Mouse (Mus musculus) spleen, embryonic (tissue): ENCODE measurements around the gene Oosp2.

Source experiments
- CTCF ChIA-PET: fragments of 350-600 bp; sonication (Branson Sonifier 250); formaldehyde crosslinking; loops from one replicate; lab custom pipeline; 2022; lab: Charles Lee

Oosp2 gene

GRCm38 (mm10) chr19:11660459-11660858 lies at the start of gene Oosp2:
Gene Oosp2 (minus strand): TSS chr19:11660559.
- CTCF ChIA-PET = no interaction called here

- CTCF ChIA-PET = interaction anchor here (0.6 kb wide), 1 partner anchor 292 kb away, joined by 4 read pairs; no protein-coding TSS in a partner anchor
Observed at GRCm38 (mm10) chr19:11698342-11698741, 38.0 kb upstream of the Oosp2 start.

DNA sequence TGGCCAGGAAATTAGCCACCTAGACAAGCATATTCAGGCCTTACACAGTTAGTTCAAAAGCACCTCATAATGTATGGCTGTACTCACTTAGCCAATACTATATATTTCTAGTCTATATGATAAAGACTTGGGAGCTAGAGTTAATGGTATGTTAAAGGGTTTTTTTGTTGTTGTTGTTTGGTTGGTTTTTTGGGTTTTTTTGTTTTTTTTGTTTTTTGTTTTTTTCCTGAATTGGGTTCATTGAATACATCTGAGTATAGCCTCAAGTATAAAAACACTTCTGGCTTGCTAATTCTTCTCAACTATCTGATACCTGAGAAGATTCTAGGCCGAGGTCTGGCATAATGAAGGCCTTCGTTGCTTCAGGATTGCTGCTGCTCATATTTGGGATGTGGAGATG lies 36.4 kb upstream of the Oosp2 start, which contains the start of gene Oosp3:
Oosp3 (plus strand) TSS at position 301 of the 400 bp plus-strand sequence.
- CTCF ChIA-PET = no interaction called here

- CTCF ChIA-PET = no interaction called here
Observed at GRCm38 (mm10) chr19:11691454-11691853, 31.1 kb upstream of the Oosp2 start.

DNA sequence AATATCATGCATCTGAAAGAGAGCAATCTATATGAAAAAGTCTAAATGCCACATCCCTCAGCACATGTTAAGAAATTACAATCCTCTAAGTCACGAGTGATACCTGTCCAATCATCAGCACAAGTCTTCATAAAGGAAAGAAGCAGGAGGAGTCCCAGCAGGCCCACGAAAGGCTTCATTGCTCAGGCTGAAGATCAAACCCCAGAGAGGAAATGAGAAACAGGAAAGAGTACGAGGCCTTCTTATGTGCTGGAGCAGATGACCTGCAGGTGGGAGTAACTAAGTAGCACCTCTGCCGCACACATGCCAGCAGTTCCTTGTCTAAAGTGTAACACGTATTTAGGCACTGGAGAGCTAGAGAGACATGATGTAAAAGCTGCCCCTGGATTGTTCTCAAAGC lies 30.5 kb upstream of the Oosp2 start, which contains the start of gene Oosp1:
Oosp1 (minus strand) TSS at position 312 of the 400 bp plus-strand sequence.
- CTCF ChIA-PET = no interaction called here

DNA sequence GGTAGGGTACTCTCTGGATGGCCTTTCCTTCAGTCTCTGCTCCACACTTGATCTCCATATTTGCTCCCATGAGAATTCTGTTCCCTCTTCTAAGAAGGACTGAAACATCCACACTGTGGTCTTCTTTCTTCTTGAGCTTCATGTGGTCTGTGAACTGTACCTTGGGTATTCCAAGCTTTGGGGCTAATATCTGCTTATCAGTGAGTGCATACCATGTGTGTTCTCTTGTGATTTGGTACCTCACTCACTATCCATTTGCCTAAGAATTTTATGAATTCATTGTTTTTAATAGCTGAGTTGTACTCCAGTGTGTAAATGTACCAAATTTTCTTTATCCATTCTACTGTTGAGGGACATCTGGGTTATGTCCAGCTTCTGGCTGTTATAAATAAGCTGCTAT lies 1.2 kb upstream of the Oosp2 start:
- CTCF ChIA-PET = no interaction called here

DNA sequence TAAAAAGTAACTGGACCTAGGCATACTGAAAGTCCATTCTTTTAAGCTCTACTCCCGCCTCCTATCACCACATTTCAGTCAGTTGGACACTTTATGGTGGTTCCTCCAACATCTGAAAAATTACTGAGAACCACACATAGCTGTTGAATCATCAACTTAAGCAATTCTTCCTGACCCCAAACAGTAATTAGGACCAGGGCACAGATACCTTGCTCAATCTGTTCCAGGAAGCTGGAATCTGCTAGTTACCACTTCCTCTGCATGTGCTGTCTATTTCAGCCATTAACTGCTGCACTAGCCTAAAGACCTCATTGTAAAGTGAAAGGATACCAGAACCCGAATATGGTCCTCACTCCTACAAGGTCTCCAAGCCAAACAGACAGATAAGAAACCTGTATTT lies 1.2 kb downstream of the Oosp2 start:
- CTCF ChIA-PET = no interaction called here

- CTCF ChIA-PET = no interaction called here
Observed at GRCm38 (mm10) chr19:11649564-11649963, 10.8 kb downstream of the Oosp2 start.

DNA sequence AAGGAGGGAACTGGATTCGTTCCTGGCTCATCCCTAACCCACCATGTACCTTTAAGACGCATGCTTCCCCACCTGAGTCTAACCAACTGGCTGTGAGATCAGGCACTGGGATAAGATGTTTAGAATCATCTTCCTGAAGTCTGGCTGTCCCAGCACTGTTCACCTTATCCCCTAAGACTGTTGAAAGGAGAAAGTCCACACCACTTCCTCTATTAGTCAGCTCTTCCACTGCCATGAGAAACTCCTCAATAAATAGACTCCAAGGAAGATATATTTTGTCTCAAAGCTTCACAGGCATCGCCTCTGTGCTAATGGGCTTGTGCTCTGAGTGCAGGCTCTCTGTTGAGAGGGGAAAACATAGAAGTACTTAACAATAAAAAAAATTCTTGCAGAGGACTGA lies 14.2 kb downstream of the Oosp2 start:
- CTCF ChIA-PET = interaction anchor here (0.7 kb wide), 1 partner anchor 31 kb away, joined by 3 read pairs; no protein-coding TSS in a partner anchor

DNA sequence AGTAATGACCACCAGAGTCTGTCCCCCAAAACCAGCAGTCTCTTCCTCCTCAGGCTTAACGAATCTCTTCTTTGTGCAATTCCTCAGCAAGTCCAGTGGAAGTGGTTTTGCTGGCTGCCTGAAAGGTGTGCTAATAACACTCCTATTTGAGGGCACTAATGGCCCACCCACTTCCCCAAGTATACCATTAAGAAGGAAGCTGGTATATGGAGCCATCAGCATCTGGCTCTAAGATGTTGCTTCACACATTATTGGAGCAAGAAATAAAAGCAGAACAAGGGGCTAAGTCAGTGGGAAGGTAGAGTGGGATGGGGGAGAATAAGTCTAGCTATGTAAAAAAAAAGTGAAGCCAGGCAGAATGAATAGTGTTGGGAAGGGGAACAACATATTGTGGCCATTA lies 19.6 kb downstream of the Oosp2 start, which contains the start of gene Ms4a3:
Ms4a3 (minus strand) TSS at position 120 of the 400 bp plus-strand sequence.
- CTCF ChIA-PET = no interaction called here

DNA sequence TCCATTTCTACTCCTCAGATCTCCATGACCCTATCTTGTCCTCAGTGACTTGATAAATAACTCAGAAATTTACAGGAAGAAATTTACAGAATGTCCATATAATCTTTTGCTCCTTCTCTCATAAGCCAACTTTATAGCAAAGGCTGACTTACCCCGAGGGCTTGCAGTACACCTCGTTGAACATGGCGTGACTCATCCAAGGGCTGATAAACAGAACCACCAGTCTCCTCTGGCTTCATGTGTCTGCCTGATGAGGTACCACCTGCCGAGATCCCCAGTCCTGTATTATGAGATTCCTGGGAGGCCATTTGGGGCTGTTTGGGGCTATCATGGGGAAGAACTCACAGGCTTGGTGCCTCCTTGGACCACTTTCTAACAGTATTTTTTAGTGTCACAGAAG lies 21.3 kb downstream of the Oosp2 start:
- CTCF ChIA-PET = no interaction called here

- CTCF ChIA-PET = no interaction called here
Observed at GRCm38 (mm10) chr19:11635572-11635971, 24.8 kb downstream of the Oosp2 start.

DNA sequence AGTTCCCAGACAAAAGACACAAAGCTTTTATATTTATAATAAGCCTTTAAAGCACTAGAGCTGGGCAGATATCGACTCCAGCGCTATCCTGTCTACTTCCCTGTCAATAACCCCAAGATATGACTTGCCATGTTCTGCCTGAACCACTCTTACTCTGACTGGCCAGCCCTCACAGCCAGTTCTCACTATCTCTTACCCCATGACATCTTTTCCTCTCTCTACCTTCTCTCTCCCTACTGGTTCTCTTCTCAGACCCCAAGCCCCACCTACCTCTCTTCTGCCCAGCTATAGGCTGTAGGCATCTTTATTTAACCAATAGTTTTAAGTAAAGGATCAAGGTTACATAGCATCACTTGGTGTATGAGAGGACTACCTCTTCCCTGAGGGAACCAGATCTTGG lies 26.0 kb downstream of the Oosp2 start:
- CTCF ChIA-PET = interaction anchor here (0.7 kb wide), 1 partner anchor 588 kb away, joined by 5 read pairs; no protein-coding TSS in a partner anchor

DNA sequence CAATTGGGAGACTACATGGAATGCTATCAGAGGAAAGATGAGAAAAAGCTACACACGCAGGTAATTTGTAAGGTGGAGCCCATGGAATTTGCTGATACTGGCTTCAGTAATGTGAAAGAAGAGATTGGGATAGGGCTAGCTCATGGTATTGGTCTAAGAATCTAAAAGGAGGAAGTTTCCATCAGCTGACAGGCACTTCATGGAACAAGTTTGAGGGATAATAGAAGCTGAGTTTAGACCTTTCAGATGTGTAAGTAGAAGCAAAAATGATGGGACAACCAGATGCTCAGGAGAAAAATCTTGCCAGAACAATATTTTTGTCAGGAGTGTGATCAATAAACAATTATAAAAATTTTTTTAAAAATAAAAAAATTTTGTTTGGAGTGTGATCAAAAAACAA lies 26.6 kb downstream of the Oosp2 start:
- CTCF ChIA-PET = interaction anchor here (0.7 kb wide), 1 partner anchor 589 kb away, joined by 5 read pairs; no protein-coding TSS in a partner anchor

DNA sequence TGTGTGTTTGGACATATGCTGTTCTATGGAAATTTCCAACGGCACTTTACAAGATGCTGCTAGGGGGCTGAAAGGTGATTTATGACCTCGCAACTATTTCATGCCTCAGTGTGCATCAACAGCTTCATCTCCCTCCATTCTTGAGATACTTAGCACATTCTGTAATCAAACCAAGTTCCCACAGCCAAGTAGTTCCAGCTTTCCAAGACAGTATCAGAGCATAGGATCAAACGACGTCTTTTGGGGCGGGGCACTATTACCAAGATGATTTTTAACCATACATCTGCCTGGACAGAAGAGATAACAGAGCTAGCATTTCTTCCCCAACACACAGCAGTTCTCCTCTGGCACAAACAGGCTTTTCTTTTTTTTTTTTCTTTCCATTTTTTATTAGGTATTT lies 35.1 kb downstream of the Oosp2 start:
- CTCF ChIA-PET = no interaction called here

DNA sequence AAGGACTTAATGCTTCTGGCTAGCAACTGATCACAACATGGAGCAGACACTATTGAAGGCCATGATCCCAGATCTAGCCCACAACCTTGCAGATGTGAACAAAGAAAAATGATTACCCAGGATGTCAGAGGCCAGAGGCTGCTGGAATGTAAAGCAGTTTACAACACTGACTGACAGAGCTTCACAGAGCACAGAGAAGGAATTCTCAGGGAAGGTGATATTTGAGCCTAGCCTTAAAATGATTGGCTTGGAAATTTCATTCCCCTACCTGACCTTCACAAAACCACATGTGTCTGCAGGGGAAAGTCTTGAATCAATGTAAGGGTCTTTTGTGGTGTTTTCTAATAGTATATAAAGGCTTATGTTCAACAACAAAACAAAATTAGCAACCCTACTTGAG lies 35.6 kb downstream of the Oosp2 start:
- CTCF ChIA-PET = no interaction called here

DNA sequence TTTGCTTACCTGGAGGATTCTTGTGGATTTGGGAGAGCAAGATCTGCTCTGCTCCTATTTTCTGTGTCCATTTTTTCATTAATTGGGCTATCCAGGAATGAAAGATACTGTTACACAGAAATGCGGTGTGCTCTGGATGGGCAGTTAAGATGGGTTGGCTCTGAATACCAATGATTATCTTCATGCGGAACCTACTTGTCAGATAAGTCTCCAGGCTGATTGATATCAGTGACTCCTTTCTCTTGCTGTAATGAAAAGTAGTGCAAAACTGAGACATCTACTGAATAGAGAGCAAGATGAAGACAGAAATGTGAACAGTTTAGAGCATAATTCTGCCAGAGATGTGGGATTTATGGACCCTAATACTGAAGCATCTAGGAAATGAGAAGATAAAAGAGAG lies 36.8 kb downstream of the Oosp2 start, which contains the start of gene Ms4a2:
Ms4a2 (minus strand) TSS at position 169 of the 400 bp plus-strand sequence.
- CTCF ChIA-PET = no interaction called here

DNA sequence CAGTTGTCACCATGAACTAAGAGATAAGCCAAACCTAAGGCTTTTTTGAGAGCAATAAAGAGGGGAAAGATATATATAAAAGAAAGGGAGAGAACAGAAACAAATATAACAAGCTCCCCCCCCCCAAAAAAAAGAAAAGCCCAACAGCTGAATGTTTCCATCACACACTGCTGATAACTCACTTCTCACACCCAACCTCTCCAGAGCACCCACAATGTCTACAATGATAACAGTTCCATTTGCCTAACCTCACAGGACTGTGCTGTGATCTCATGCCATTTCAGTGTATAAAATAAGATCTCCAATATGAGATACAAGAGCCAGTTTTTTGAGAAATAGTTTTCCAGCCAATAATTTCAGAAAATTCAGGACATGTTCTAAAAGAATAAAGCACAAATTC lies 42.4 kb downstream of the Oosp2 start:
- CTCF ChIA-PET = no interaction called here

DNA sequence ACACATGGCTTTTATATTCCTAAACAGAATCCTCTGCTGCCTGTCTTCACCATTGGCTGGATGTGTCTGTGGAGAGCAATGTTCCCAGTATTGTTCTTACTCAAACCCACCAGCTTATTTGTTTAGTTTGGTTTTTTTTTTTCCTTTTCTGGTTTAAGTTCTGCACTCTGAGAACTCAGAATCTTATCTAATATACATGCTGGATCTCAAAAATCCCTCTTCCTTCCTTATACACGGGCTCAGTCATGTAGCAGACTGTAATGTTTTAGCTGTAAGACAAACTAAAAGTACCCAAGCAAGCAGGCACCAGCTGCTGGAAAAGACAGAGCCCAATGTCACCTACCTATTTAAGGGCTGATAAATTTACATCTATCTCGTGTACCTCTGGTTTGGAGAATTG lies 45.6 kb downstream of the Oosp2 start:
- CTCF ChIA-PET = interaction anchor here (0.6 kb wide), 1 partner anchor 436 kb away, joined by 3 read pairs; no protein-coding TSS in a partner anchor

DNA sequence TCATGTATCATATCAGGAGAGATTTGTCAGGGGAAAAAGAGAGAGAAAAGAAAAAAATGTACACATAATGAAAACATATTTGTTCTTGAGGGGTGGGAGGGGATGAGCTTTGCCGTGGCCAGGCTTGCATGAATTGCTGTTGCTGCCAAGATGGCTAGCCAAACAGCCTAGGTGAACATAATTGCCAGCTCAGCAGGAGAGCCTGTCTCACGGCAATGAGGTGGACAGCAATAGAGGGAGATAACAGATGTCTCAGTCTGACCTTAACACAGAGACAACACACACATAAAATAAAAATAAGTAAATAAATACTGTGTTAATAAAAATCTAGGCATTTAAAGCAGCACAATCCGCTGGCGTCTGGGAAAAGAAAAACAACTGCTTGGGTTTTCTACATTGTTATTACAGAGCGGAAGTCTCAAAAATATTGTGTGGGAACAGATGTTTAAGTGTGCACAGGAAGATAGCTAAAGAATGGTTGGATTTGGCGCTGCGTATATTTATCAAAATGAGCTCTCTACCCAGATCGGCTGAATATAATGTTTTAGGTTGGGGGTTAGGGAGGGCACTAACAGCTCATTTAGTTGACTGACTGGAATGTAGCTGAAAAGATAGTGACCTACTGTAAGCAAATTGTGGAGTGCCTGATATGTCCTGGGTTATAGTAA lies 46.4 kb downstream of the Oosp2 start:
- CTCF ChIA-PET = interaction anchor here (0.6 kb wide), 2 partner anchors 66 to 435 kb away, joined by 3 read pairs; no protein-coding TSS in a partner anchor

- CTCF ChIA-PET = interaction anchor here (0.6 to 0.7 kb wide), 3 partner anchors 202 to 1166 kb away, joined by 4 to 5 read pairs (median 5); no protein-coding TSS in a partner anchor
Observed at GRCm38 (mm10) chr19:11613084-11613483, 47.3 kb downstream of the Oosp2 start.

GRCm38 (mm10) chr19:11612293-11612692 lies 48.1 kb downstream of the Oosp2 start:
- CTCF ChIA-PET = interaction anchor here (0.6 to 0.7 kb wide), 2 partner anchors 287 to 1165 kb away, joined by 5 read pairs; no protein-coding TSS in a partner anchor

- CTCF ChIA-PET = interaction anchor here (0.6 kb wide), 1 partner anchor 240 kb away, joined by 4 read pairs; no protein-coding TSS in a partner anchor
Observed at GRCm38 (mm10) chr19:11611541-11611945, 48.8 kb downstream of the Oosp2 start.
